Mouse (Mus musculus): ENCODE data around the gene Adcy5. TPM values are rescaled to one million over a fixed set of nuclear protein-coding genes. Genes with fewer than 3 reads are reported as not detected.
A peak's percentile ranks its signal among the peaks of the same experiment; 100 is the strongest.

The Adcy5 gene
- polyA plus RNA-seq, 2 experiments = 2.5 to 10.1 TPM

GRCm38 (mm10) chr16:35318397-35318796, 163.7 kb downstream of the Adcy5 start:
- 74% methylated on average over 6 of the region's 6 CpGs for WGBS
- TF ChIP-seq POLR2A (IDR thresholded peaks at IDR 0.05; ENCODE audit: borderline replicate concordance, extremely low read depth, insufficient read depth, insufficient read length) = no peak
- ATAC-seq (ENCODE audit: low FRiP score, low read depth) = no peak
- Histone ChIP-seq H3K9me3 (ENCODE audit: control insufficient read depth, low read length) (no peaks in the 10 kb centered on the region), H3K4me3 (replicated peaks; ENCODE audit: low read length) (no peak overlapping the region), H3K4me1 (ENCODE audit: control insufficient read depth, insufficient read depth, low read length) (no peaks in the 10 kb centered on the region), H3K27ac (replicated peaks; ENCODE audit: low read depth, low read length) (no peak overlapping the region), H3K27me3 (ENCODE audit: control insufficient read depth, insufficient read depth, low read length) (no peaks in the 10 kb centered on the region), H3K4me2 (replicated peaks; ENCODE audit: low read depth, low read length, severe bottlenecking) (no peak overlapping the region), H3K9ac (ENCODE audit: low read depth, low read length, severe bottlenecking) (no peak overlapping the region), H3K36me3 (ENCODE audit: control insufficient read depth, insufficient read depth, low read length) (peaks cover 7% of the 10 kb centered on the region)
- DNase-seq (ENCODE audit: low spot score) = no peak

- 37% methylated on average over 4 of the region's 4 CpGs for WGBS
- no peak for TF ChIP-seq POLR2A (IDR thresholded peaks at IDR 0.05; ENCODE audit: borderline replicate concordance, extremely low read depth, insufficient read depth, insufficient read length)
Measured at GRCm38 (mm10) chr16:35319335-35319734, 164.7 kb downstream of the Adcy5 start.

GRCm38 (mm10) chr16:35319773-35320172, 165.1 kb downstream of the Adcy5 start:
- ATAC-seq (ENCODE audit: low FRiP score, low read depth) = no peak
- no peaks in the 10 kb centered on the region for H3K9me3 ChIP-seq (ENCODE audit: control insufficient read depth, low read length)
- no peak overlapping the region for H3K27ac ChIP-seq (replicated peaks; ENCODE audit: low read depth, low read length)
- H3K27me3 ChIP-seq (ENCODE audit: control insufficient read depth, insufficient read depth, low read length) = no peaks in the 10 kb centered on the region
- H3K4me3 ChIP-seq (replicated peaks; ENCODE audit: low read length) = no peak overlapping the region
- no peak for DNase-seq (ENCODE audit: low spot score)
- TF ChIP-seq POLR2A (IDR thresholded peaks at IDR 0.05; ENCODE audit: borderline replicate concordance, extremely low read depth, insufficient read depth, insufficient read length) = no peak
- H3K9ac ChIP-seq (ENCODE audit: low read depth, low read length, severe bottlenecking) = no peak overlapping the region
- H3K4me2 ChIP-seq (replicated peaks; ENCODE audit: low read depth, low read length, severe bottlenecking) = no peak overlapping the region
- 81% methylated on average over 2 of the region's 2 CpGs for WGBS
- H3K4me1 ChIP-seq (ENCODE audit: control insufficient read depth, insufficient read depth, low read length) = no peaks in the 10 kb centered on the region
- no peaks in the 10 kb centered on the region for H3K36me3 ChIP-seq (ENCODE audit: control insufficient read depth, insufficient read depth, low read length)

More at GRCm38 (mm10) chr16:35319335-35319734, 164.7 kb downstream of the Adcy5 start:
- Histone ChIP-seq H3K4me2 (replicated peaks; ENCODE audit: low read depth, low read length, severe bottlenecking) (no peak overlapping the region), H3K36me3 (ENCODE audit: control insufficient read depth, insufficient read depth, low read length) (no peaks in the 10 kb centered on the region), H3K27me3 (ENCODE audit: control insufficient read depth, insufficient read depth, low read length) (no peaks in the 10 kb centered on the region), H3K9ac (ENCODE audit: low read depth, low read length, severe bottlenecking) (no peak overlapping the region), H3K4me3 (replicated peaks; ENCODE audit: low read length) (no peak overlapping the region), H3K9me3 (ENCODE audit: control insufficient read depth, low read length) (no peaks in the 10 kb centered on the region), H3K4me1 (ENCODE audit: control insufficient read depth, insufficient read depth, low read length) (no peaks in the 10 kb centered on the region), H3K27ac (replicated peaks; ENCODE audit: low read depth, low read length) (no peak overlapping the region)
- DNase-seq (ENCODE audit: low spot score) (peak; percentile 66), ATAC-seq (ENCODE audit: low FRiP score, low read depth) (no peak)

- Histone ChIP-seq H3K27ac (replicated peaks; ENCODE audit: low read depth, low read length) (no peak overlapping the region), H3K27me3 (ENCODE audit: control insufficient read depth, insufficient read depth, low read length) (no peaks in the 10 kb centered on the region), H3K4me2 (replicated peaks; ENCODE audit: low read depth, low read length, severe bottlenecking) (no peak overlapping the region), H3K9me3 (ENCODE audit: control insufficient read depth, low read length) (no peaks in the 10 kb centered on the region), H3K4me3 (replicated peaks; ENCODE audit: low read length) (no peak overlapping the region), H3K9ac (ENCODE audit: low read depth, low read length, severe bottlenecking) (no peak overlapping the region), H3K4me1 (ENCODE audit: control insufficient read depth, insufficient read depth, low read length) (no peaks in the 10 kb centered on the region), H3K36me3 (ENCODE audit: control insufficient read depth, insufficient read depth, low read length) (peaks cover 8% of the 10 kb centered on the region)
- WGBS = 57% methylated on average over 1 of the region's 1 CpGs
- ATAC-seq (ENCODE audit: low FRiP score, low read depth) (no peak), DNase-seq (ENCODE audit: low spot score) (no peak)
- TF ChIP-seq POLR2A (IDR thresholded peaks at IDR 0.05; ENCODE audit: borderline replicate concordance, extremely low read depth, insufficient read depth, insufficient read length) = no peak
Measured at GRCm38 (mm10) chr16:35330451-35330850, 175.8 kb downstream of the Adcy5 start.

Other genes with a start within 250 kb of the Adcy5 start
- gene Hacd2, start 132.4 kb upstream of the Adcy5 start, polyA plus RNA-seq (2012; rRNA removed) = 33.3 and 52.8 TPM in 2 replicates
- 62.2 TPM in 2 replicates for gene Hacd2, start 132.4 kb upstream of the Adcy5 start, polyA plus RNA-seq (2014; fragmentation: Nextera tagmentation; extraction: Ambion mirVana)
- 15.9 and 30.1 TPM in 2 replicates for gene Sec22a, start 209.0 kb downstream of the Adcy5 start, polyA plus RNA-seq (2012; rRNA removed)
- 49.1 and 49.8 TPM in 2 replicates for gene Sec22a, start 209.0 kb downstream of the Adcy5 start, polyA plus RNA-seq (2014; fragmentation: Nextera tagmentation; extraction: Ambion mirVana)